Mouse (Mus musculus): ENCODE data around the gene Gm10306. TPM values are rescaled to one million over a fixed set of nuclear protein-coding genes. Genes with fewer than 3 reads are reported as not detected.

The Gm10306 gene
- polyA plus RNA-seq, 1 experiment from 2014 or later: 0.49 TPM

Other genes with a start within 250 kb of the Gm10306 start
- 21.6 and 26.0 TPM in 2 replicates for gene Caap1, start 250 bp downstream of the Gm10306 start, polyA plus RNA-seq (2015; fragmentation: Nextera tagmentation; extraction: Ambion mirVana)
- gene Plaa, start 46.7 kb downstream of the Gm10306 start, polyA plus RNA-seq (2015; fragmentation: Nextera tagmentation; extraction: Ambion mirVana): 76.6 and 76.9 TPM in 2 replicates
- gene Ift74, start 57.9 kb downstream of the Gm10306 start, polyA plus RNA-seq (2015; fragmentation: Nextera tagmentation; extraction: Ambion mirVana): 30.6 and 34.5 TPM in 2 replicates
- gene Lrrc19, start 93.6 kb downstream of the Gm10306 start, polyA plus RNA-seq (2015; fragmentation: Nextera tagmentation; extraction: Ambion mirVana): 0.44 and 0.59 TPM in 2 replicates
- 9.0 and 9.7 TPM in 2 replicates for gene Tek, start 182.7 kb downstream of the Gm10306 start, polyA plus RNA-seq (2015; fragmentation: Nextera tagmentation; extraction: Ambion mirVana)